Mouse (Mus musculus) embryonic facial prominence, embryonic 13.5 days (tissue): ENCODE measurements at regions not wholly inside any gene's neighbourhood (a gene's known extent, or its start where the extent isn't known, plus 50 kb on each side); places are given as distances from the start of the nearest gene placed in this dataset.

ENCODE experiments used
- ATAC-seq: fragments of 200-750 bp; cut with Nextera tagmentation; 2 replicates; pipeline ENCODE4 v1.8.0; 2017; ENCODE audit warnings: low read depth; ENCODE audit not compliant: insufficient number of reproducible peaks, insufficient read depth, low FRiP score, low TSS enrichment
- H3K27ac ChIP-seq: fragments of 300-500 bp; sonication (generic); 2 replicates; pipeline ENCODE4 v1.5.1; 2015; ENCODE audit warnings: moderate library complexity, mild to moderate bottlenecking, inconsistent platforms
- H3K27me3 ChIP-seq: fragments of 300-500 bp; sonication (generic); 2 replicates; pipeline ENCODE4 v1.6.1; 2015; ENCODE audit warnings: mild to moderate bottlenecking, inconsistent platforms
- H3K36me3 ChIP-seq: fragments of 300-500 bp; sonication (generic); 2 replicates; pipeline ENCODE4 v1.6.1; 2015; ENCODE audit warnings: mild to moderate bottlenecking, inconsistent platforms
- H3K4me1 ChIP-seq: fragments of 300-500 bp; sonication (generic); 2 replicates; pipeline ENCODE4 v1.6.1; 2015; ENCODE audit warnings: inconsistent platforms
- H3K4me2 ChIP-seq: fragments of 300-500 bp; sonication (generic); 2 replicates; pipeline ENCODE4 v1.6.1; 2015; ENCODE audit warnings: moderate library complexity, mild to moderate bottlenecking, inconsistent platforms
- H3K4me3 ChIP-seq: fragments of 300-500 bp; sonication (generic); 2 replicates; pipeline ENCODE4 v1.5.1; 2015; ENCODE audit warnings: mild to moderate bottlenecking, inconsistent platforms
- H3K9ac ChIP-seq: fragments of 300-500 bp; sonication (generic); 2 replicates; pipeline ENCODE4 v1.6.1; 2015; ENCODE audit warnings: mild to moderate bottlenecking, inconsistent platforms
- H3K9me3 ChIP-seq: fragments of 300-500 bp; sonication (generic); 2 replicates; pipeline ENCODE4 v1.6.1; 2016; ENCODE audit warnings: inconsistent platforms
- WGBS: fragments of 180-500 bp; shearing (Covaris S2); methylation state at CpG from one replicate; pipeline ENCODE4 v1.1.7; 2015; ENCODE audit warnings: mixed read lengths; 5-methylcytosine and 5-hydroxymethylcytosine counted together

DNA sequence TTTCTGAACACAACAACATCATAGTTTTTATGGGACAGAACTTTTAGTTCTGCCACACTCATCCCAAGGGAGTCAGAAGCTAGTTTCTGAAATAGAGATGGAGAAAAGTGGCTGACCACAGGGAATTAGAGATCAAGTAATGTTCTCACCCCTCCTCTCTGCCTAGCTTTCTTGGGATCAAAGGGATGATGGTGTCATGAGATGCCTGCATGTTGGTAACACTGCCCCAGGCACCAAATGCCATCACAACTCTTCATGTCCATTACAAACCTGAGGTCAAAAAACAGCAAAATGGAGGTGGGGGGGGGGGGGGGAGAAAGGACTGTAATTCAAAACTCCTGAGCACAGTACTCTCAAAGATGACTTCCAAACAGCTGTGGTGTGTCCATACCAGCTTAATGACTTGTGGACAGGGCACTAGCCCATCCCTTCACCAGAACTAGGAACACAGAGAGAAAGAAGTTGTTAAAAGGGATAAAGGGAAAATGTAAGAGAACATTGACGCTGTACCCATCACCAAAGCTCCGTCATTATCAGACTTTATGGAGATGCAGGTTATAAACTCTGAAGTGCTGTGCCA lies 127.9 kb upstream of the Tfap2d start:
- WGBS: 91% methylated on average over 2 of the region's 2 CpGs
- Histone ChIP-seq H3K4me2 (no peak overlapping the region), H3K27me3 (no peaks in the 10 kb centered on the region), H3K36me3 (no peaks in the 10 kb centered on the region), H3K9ac (no peak overlapping the region), H3K27ac (no peak overlapping the region), H3K4me1 (no peaks in the 10 kb centered on the region), H3K9me3 (no peaks in the 10 kb centered on the region), H3K4me3 (no peak overlapping the region)
- ATAC-seq: no peak

DNA sequence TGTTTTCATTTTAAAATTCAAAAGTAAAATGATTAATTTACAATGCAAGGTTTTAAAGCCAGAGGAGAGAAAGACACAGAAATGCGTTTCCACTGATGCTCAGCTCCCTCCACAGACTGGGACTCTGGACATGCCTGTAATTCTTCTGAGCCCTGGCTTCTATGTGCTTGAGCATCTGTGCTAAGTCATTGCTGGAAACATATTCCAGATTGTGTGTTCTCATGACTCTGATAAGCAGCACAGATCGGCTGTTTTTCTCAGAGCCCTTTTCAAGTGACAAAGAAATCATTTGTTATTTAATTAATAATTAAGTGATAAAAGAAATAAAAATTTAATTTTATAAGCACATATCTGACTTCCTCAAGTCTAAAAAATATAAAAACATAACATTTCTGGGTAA lies 127.3 kb upstream of the Tfap2d start:
- 64% methylated on average over 2 of the region's 2 CpGs for WGBS
- H3K9me3 ChIP-seq: no peaks in the 10 kb centered on the region
- H3K4me2 ChIP-seq: no peak overlapping the region
- no peaks in the 10 kb centered on the region for H3K27me3 ChIP-seq
- H3K4me1 ChIP-seq: no peaks in the 10 kb centered on the region
- H3K27ac ChIP-seq: no peak overlapping the region
- no peaks in the 10 kb centered on the region for H3K36me3 ChIP-seq
- no peak for ATAC-seq
- no peak overlapping the region for H3K9ac ChIP-seq
- H3K4me3 ChIP-seq: no peak overlapping the region

DNA sequence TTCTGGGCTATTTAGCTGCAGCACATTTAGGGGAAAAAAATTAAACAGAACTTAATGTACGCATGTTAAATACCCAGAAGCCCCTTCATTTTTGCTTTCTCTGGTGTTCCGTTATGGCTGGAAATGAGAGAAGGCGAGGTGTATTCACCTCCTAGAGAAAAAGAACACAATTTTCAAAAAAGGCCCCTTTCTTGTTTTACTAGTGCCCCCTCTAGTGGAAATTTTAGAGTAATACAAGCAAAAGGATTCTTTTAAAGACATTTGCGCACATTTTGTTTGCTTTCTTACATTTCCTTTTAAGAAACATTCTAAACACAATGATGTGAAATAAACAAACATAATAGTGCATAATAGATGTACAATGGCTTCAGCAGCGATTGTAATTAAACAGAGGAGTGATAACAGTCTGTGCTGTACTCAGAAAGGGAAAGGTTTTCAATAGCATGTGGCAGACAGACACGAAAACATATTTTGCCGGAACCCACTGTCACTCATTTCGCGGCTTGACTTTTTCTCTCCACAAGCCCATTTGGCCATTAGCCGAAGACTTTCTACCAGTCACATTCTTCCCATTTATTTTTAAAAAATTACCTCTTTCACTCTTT lies 126.0 kb upstream of the Tfap2d start:
- no peak for ATAC-seq
- WGBS: 31% methylated on average over 10 of the region's 10 CpGs
- no peaks in the 10 kb centered on the region for H3K36me3 ChIP-seq
- H3K4me2 ChIP-seq: peak overlapping the region; percentile 33; the same call in 1 of the 2 replicates
- no peaks in the 10 kb centered on the region for H3K27me3 ChIP-seq
- H3K9ac ChIP-seq: no peak overlapping the region
- H3K9me3 ChIP-seq: no peaks in the 10 kb centered on the region
- H3K4me1 ChIP-seq: no peaks in the 10 kb centered on the region
- H3K4me3 ChIP-seq: no peak overlapping the region
- H3K27ac ChIP-seq: no peak overlapping the region

DNA sequence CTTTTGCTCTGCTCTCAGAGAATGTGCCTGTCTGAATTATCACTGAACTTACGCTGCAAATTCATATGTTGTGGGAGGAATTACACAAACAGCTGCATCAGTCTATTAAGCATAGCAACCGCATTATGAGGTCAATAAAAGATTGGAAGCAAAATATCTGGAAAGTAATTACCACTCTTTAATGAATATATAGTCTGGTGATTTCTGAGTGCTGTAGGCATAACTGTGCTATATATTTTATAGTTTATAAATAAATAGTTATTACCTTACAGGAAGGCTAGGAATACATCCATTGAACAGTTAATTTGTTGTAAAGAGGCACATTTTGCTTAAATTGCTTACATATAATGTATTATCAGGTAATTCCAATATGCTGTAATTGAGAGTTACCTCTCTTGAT lies 123.7 kb upstream of the Tfap2d start:
- ATAC-seq: no peak
- no peaks in the 10 kb centered on the region for H3K9me3 ChIP-seq
- 79% methylated on average over 2 of the region's 2 CpGs for WGBS
- no peaks in the 10 kb centered on the region for H3K4me1 ChIP-seq
- no peak overlapping the region for H3K9ac ChIP-seq
- no peak overlapping the region for H3K27ac ChIP-seq
- no peaks in the 10 kb centered on the region for H3K36me3 ChIP-seq
- H3K27me3 ChIP-seq: no peaks in the 10 kb centered on the region
- no peak overlapping the region for H3K4me3 ChIP-seq
- H3K4me2 ChIP-seq: no peak overlapping the region

DNA sequence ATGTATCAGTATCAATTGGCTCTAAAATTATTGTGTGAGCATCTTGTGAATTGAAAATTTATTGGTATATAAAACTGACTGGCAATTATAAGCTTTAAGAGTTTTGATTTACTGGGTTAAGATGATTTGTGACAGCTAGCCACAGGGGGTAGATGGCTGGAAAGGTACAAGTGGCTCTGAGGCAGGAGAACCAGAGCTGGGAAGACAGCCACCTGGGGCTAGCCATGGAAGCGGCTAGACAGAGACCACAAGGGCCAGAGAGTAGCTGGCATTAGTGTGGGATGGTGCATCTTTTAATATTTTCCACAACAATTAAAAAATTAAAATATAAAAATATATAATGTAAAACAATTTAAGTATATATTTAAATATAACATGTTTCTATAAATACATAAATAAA lies 86.0 kb upstream of the Tfap2d start:
- Histone ChIP-seq H3K9ac (no peak overlapping the region), H3K36me3 (no peaks in the 10 kb centered on the region), H3K9me3 (no peaks in the 10 kb centered on the region), H3K4me3 (no peak overlapping the region), H3K27ac (no peak overlapping the region), H3K27me3 (no peaks in the 10 kb centered on the region), H3K4me2 (no peak overlapping the region), H3K4me1 (no peaks in the 10 kb centered on the region)
- ATAC-seq: no peak
- WGBS: 87% methylated on average over 1 of the region's 1 CpGs
